Comparison of ENCODE assay signal across 8 mouse cellular contexts in genomic region chr12:106955778-106956177, GRCm38 (mm10).
DNase-seq lines count a peak whose midpoint lies in the region; ATAC-seq lines count a peak whose summit lies in the region.

No protein-coding gene starts in this region.

- no peak for ATAC-seq in kidney, embryonic 16.5 days (ENCODE audit: low FRiP score, low TSS enrichment)
- peak; percentile 88 for ATAC-seq in heart, embryonic 16.5 days (replicated peaks; ENCODE audit: extremely low read depth, insufficient read depth, low FRiP score)
- peak; percentile 46; the same call in 1 of the 2 replicates for ATAC-seq in stomach, embryonic 14.5 days (ENCODE audit: insufficient number of reproducible peaks, insufficient read depth, low FRiP score, low read depth)

- no peaks in the 10 kb centered on the region for H3K27me3 ChIP-seq in kidney, embryonic 16.5 days (ENCODE audit: insufficient read depth, low read length)
- no peaks in the 10 kb centered on the region for H3K27me3 ChIP-seq in heart, embryonic 16.5 days (ENCODE audit: control insufficient read depth, insufficient read depth, low read length)
- no peaks in the 10 kb centered on the region for H3K27me3 ChIP-seq in stomach, embryonic 14.5 days (ENCODE audit: control insufficient read depth, insufficient read depth, low read length)

- no peak overlapping the region for H3K4me3 ChIP-seq in kidney, embryonic 16.5 days (ENCODE audit: low read length)
- H3K4me3 ChIP-seq in heart, embryonic 16.5 days (ENCODE audit: low read length), result no peak overlapping the region
- H3K4me3 ChIP-seq in stomach, embryonic 14.5 days (ENCODE audit: low read depth, low read length), result no peak overlapping the region

- 61% methylated on average over 12 of the region's 12 CpGs for WGBS in kidney, embryonic 16.5 days
- WGBS in heart, embryonic 16.5 days, result 36% methylated on average over 12 of the region's 12 CpGs
- WGBS in stomach, embryonic 14.5 days, result 48% methylated on average over 12 of the region's 12 CpGs

- no peak overlapping the region for H3K27ac ChIP-seq in kidney, embryonic 16.5 days (ENCODE audit: low read length)
- H3K27ac ChIP-seq in heart, embryonic 16.5 days (ENCODE audit: low read length), result no peak overlapping the region; the same call in 1 of the 2 replicates
- H3K27ac ChIP-seq in stomach, embryonic 14.5 days (ENCODE audit: low read length), result no peak overlapping the region

- H3K4me2 ChIP-seq in kidney, embryonic 16.5 days (replicated peaks; ENCODE audit: low read depth, low read length), result no peak overlapping the region
- H3K4me2 ChIP-seq in heart, embryonic 16.5 days (ENCODE audit: low read depth, low read length), result no peak overlapping the region
- H3K4me2 ChIP-seq in stomach, embryonic 14.5 days (replicated peaks; ENCODE audit: low read depth, low read length), result no peak overlapping the region

- H3K9ac ChIP-seq in kidney, embryonic 16.5 days (replicated peaks; ENCODE audit: low read length), result no peak overlapping the region
- H3K9ac ChIP-seq in heart, embryonic 16.5 days (ENCODE audit: low read length), result no peak overlapping the region
- H3K9ac ChIP-seq in stomach, embryonic 14.5 days (replicated peaks; ENCODE audit: low read depth, low read length), result no peak overlapping the region

- peak; percentile 57 for DNase-seq in kidney, adult 11 months
- DNase-seq in cerebellum, adult 9-11 months, result peak; percentile 86
- peak; percentile 55 for DNase-seq in layer of hippocampus, adult 9-10 months (ENCODE audit: low spot score)
- peak; percentile 74 for DNase-seq in lung, postnatal 10 days
- no peak for DNase-seq in natural killer cell, adult 2 months (ENCODE audit: low spot score in 2 of 2)

- H3K9me3 ChIP-seq in kidney, embryonic 16.5 days (ENCODE audit: low read length), result no peaks in the 10 kb centered on the region
- H3K9me3 ChIP-seq in heart, embryonic 16.5 days (replicated peaks; ENCODE audit: control insufficient read depth, low read length), result no peaks in the 10 kb centered on the region
- H3K9me3 ChIP-seq in stomach, embryonic 14.5 days (ENCODE audit: control insufficient read depth, low read depth, low read length), result no peaks in the 10 kb centered on the region

- H3K36me3 ChIP-seq in kidney, embryonic 16.5 days (ENCODE audit: insufficient read depth, low read length), result no peaks in the 10 kb centered on the region
- H3K36me3 ChIP-seq in heart, embryonic 16.5 days (ENCODE audit: control insufficient read depth, insufficient read depth), result no peaks in the 10 kb centered on the region
- no peaks in the 10 kb centered on the region for H3K36me3 ChIP-seq in stomach, embryonic 14.5 days (ENCODE audit: control insufficient read depth, insufficient read depth, low read length)

- H3K4me1 ChIP-seq in kidney, embryonic 16.5 days (ENCODE audit: insufficient read depth, low read length), result no peaks in the 10 kb centered on the region
- H3K4me1 ChIP-seq in heart, embryonic 16.5 days (ENCODE audit: control insufficient read depth, insufficient read depth, low read length), result peaks cover 20% of the 10 kb centered on the region
- peaks cover 3% of the 10 kb centered on the region; the same call in 1 of the 2 replicates for H3K4me1 ChIP-seq in stomach, embryonic 14.5 days (ENCODE audit: control insufficient read depth, insufficient read depth, low read length)

Comparison
In these comparisons a context has a peak if more than half of its experiments do, and no peak if none do; other contexts are left out.
1. DNase-seq: peak in kidney, adult 11 months (single experiment), cerebellum, adult 9-11 months (single experiment), layer of hippocampus, adult 9-10 months (single experiment) and lung, postnatal 10 days (single experiment); none in natural killer cell, adult 2 months (0 of 2).